Comparison of ENCODE assay signal across 37 mouse cellular contexts in the genomic region with DNA sequence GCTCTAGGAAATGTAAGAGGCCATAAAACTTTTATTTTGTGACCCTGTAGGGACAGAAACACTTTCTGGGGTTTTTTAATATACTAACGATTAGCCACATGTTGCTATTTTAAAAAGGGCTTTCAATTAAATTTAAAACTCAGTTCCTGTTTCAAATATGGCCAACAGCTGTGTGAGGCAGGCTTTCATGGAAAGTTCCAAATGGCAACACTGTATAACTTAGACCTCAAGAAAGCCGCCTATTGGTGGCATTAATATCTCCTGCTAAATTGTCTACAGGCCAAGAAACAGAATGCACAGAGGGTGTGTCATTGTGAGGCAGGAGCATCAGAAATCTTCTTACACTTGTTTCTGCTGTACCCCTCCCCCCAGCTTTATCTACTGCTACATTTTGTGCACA. TPM values are rescaled to one million over a fixed set of nuclear protein-coding genes. Genes with fewer than 3 reads are reported as not detected.
DNase-seq lines count a peak whose midpoint lies in the region; ATAC-seq and TF ChIP-seq lines count a peak whose summit lies in the region.
"Had no signal": no experiment of that assay in that cellular context is flagged by ENCODE, and none has a peak within 500 bp of the region (broad histone marks: within the 10 kb centered on the region; RNA-seq: fewer than 3 reads in every experiment).

No protein-coding gene starts in this region.

- peak; percentile 44 for DNase-seq in embryonic facial prominence, embryonic 14.5 days (ENCODE audit: low spot score)
- DNase-seq in embryonic facial prominence, embryonic 10.5 days (ENCODE audit: low spot score), result no peak
- no peak for DNase-seq in testis, postnatal 10 days (ENCODE audit: low spot score)
- no peak for DNase-seq in right cerebral cortex, postnatal 36 days (ENCODE audit: low spot score in 2 of 2)
- DNase-seq: cerebellum, adult 8-10 months; forebrain, postnatal 0 days; gastrocnemius, postnatal 25 days; heart, adult 11 months; kidney, adult 9 months; kidney, postnatal 14 days; lung, embryonic 14.5 days; lung, postnatal 14 days; thymus, adult 2 months; thymus, postnatal 4 days had no signal

- H3K36me3 ChIP-seq in embryonic facial prominence, embryonic 14.5 days (ENCODE audit: control insufficient read depth, insufficient read depth, low read length), result no peaks in the 10 kb centered on the region
- no peaks in the 10 kb centered on the region for H3K36me3 ChIP-seq in embryonic facial prominence, embryonic 10.5 days (replicated peaks)
- no peaks in the 10 kb centered on the region for H3K36me3 ChIP-seq in testis, adult 2 months (ENCODE audit: control insufficient read depth, insufficient read depth, low read length)
- no peaks in the 10 kb centered on the region for H3K36me3 ChIP-seq in limb, embryonic 12.5 days
- H3K36me3 ChIP-seq: embryonic facial prominence, embryonic 12.5 days; forebrain, embryonic 12.5 days; heart, embryonic 10.5 days; heart, embryonic 15.5 days; intestine, embryonic 15.5 days; liver, embryonic 15.5 days; neural tube, embryonic 13.5 days had no signal

- no peak overlapping the region for H3K4me2 ChIP-seq in embryonic facial prominence, embryonic 14.5 days (ENCODE audit: low read depth, low read length)
- no peak overlapping the region for H3K4me2 ChIP-seq in limb, embryonic 12.5 days
- H3K4me2 ChIP-seq: embryonic facial prominence, embryonic 12.5 days; forebrain, embryonic 12.5 days; heart, embryonic 15.5 days; intestine, embryonic 15.5 days; liver, embryonic 15.5 days; lung, embryonic 14.5 days; midbrain, embryonic 11.5 days; neural tube, embryonic 13.5 days had no signal

- TF ChIP-seq POLR2A in testis, adult 2 months (IDR thresholded peaks at IDR 0.05; ENCODE audit: control insufficient read depth, low read depth, low read length), result no peak

- no peaks in the 10 kb centered on the region for H3K9me3 ChIP-seq in embryonic facial prominence, embryonic 14.5 days (ENCODE audit: control insufficient read depth, low read length)
- H3K9me3 ChIP-seq in embryonic facial prominence, embryonic 10.5 days, result no peaks in the 10 kb centered on the region
- no peaks in the 10 kb centered on the region for H3K9me3 ChIP-seq in limb, embryonic 12.5 days
- H3K9me3 ChIP-seq: embryonic facial prominence, embryonic 12.5 days; forebrain, embryonic 12.5 days; heart, embryonic 10.5 days; heart, embryonic 15.5 days; intestine, embryonic 15.5 days; liver, embryonic 15.5 days; neural tube, embryonic 13.5 days had no signal

- H3K4me3 ChIP-seq in embryonic facial prominence, embryonic 14.5 days (ENCODE audit: low read depth, low read length), result no peak overlapping the region
- H3K4me3 ChIP-seq in embryonic facial prominence, embryonic 10.5 days, result no peak overlapping the region
- H3K4me3 ChIP-seq in testis, adult 2 months (ENCODE audit: control insufficient read depth, low read depth, low read length), result no peak overlapping the region
- H3K4me3 ChIP-seq in limb, embryonic 12.5 days (replicated peaks), result no peak overlapping the region
- H3K4me3 ChIP-seq: embryonic facial prominence, embryonic 12.5 days; erythroblast, embryonic 14.5 days; forebrain, embryonic 12.5 days; heart, embryonic 10.5 days; heart, embryonic 15.5 days; intestine, embryonic 15.5 days; left cerebral cortex, adult 2 months; liver, embryonic 15.5 days; neural tube, embryonic 13.5 days had no signal

- TF ChIP-seq CTCF in testis, adult 2 months (IDR thresholded peaks at IDR 0.05; ENCODE audit: control insufficient read depth, insufficient read depth, insufficient replicate concordance, low read depth, low read length), result no peak

- no peak for ATAC-seq in embryonic facial prominence, embryonic 14.5 days (ENCODE audit: low read depth)
- peak; percentile 68 for ATAC-seq in limb, embryonic 12.5 days (ENCODE audit: insufficient number of reproducible peaks, insufficient read depth, low FRiP score, low TSS enrichment, low read depth)
- ATAC-seq in megakaryocyte progenitor cell, adult 5-6 weeks (replicated peaks; ENCODE audit: poor library complexity), result no peak
- ATAC-seq: CD4-positive, CD25-positive, alpha-beta regulatory T cell, adult 4 months; forebrain, postnatal 0 days; hindbrain, embryonic 16.5 days; intestine, embryonic 15.5 days had no signal

- no peak overlapping the region for H3K27ac ChIP-seq in embryonic facial prominence, embryonic 14.5 days (replicated peaks; ENCODE audit: low read depth, low read length)
- no peak overlapping the region for H3K27ac ChIP-seq in embryonic facial prominence, embryonic 10.5 days (replicated peaks)
- peak overlapping the region; percentile 29 for H3K27ac ChIP-seq in testis, adult 2 months (ENCODE audit: control insufficient read depth, insufficient read depth, low read depth, low read length)
- peak overlapping the region; percentile 72 for H3K27ac ChIP-seq in limb, embryonic 12.5 days
- H3K27ac ChIP-seq: embryonic facial prominence, embryonic 12.5 days; forebrain, embryonic 12.5 days; heart, embryonic 10.5 days; heart, embryonic 15.5 days; intestine, embryonic 15.5 days; left cerebral cortex, adult 2 months; liver, embryonic 15.5 days; neural tube, embryonic 13.5 days had no signal

- WGBS in embryonic facial prominence, embryonic 14.5 days, result 57% methylated on average over 2 of the region's 2 CpGs
- 89% methylated on average over 2 of the region's 2 CpGs for WGBS in embryonic facial prominence, embryonic 10.5 days
- 22% methylated on average over 2 of the region's 2 CpGs for WGBS in limb, embryonic 12.5 days

- no peaks in the 10 kb centered on the region for H3K27me3 ChIP-seq in embryonic facial prominence, embryonic 14.5 days (replicated peaks; ENCODE audit: control insufficient read depth, insufficient read depth, low read length)
- H3K27me3 ChIP-seq in embryonic facial prominence, embryonic 10.5 days (replicated peaks; ENCODE audit: low read depth, poor library complexity, severe bottlenecking), result peaks cover 13% of the 10 kb centered on the region
- H3K27me3 ChIP-seq in testis, adult 2 months (ENCODE audit: control insufficient read depth, insufficient read depth, low read length), result no peaks in the 10 kb centered on the region
- peaks cover 7% of the 10 kb centered on the region; the same call in 1 of the 2 replicates for H3K27me3 ChIP-seq in limb, embryonic 12.5 days
- H3K27me3 ChIP-seq: heart, embryonic 15.5 days; intestine, embryonic 15.5 days; neural tube, embryonic 13.5 days had no signal

- H3K4me1 ChIP-seq in embryonic facial prominence, embryonic 14.5 days (ENCODE audit: control insufficient read depth, insufficient read depth, low read length), result peaks cover 12% of the 10 kb centered on the region; the same call in 1 of the 2 replicates
- H3K4me1 ChIP-seq in embryonic facial prominence, embryonic 10.5 days, result peaks cover 27% of the 10 kb centered on the region
- peaks cover 13% of the 10 kb centered on the region for H3K4me1 ChIP-seq in testis, adult 2 months (ENCODE audit: control insufficient read depth, insufficient read depth, low read length)
- peaks cover 46% of the 10 kb centered on the region for H3K4me1 ChIP-seq in limb, embryonic 12.5 days (replicated peaks)

- H3K9ac ChIP-seq in embryonic facial prominence, embryonic 14.5 days (ENCODE audit: low read depth, low read length), result no peak overlapping the region
- H3K9ac ChIP-seq in limb, embryonic 12.5 days (replicated peaks), result no peak overlapping the region
- H3K9ac ChIP-seq: embryonic facial prominence, embryonic 12.5 days; forebrain, embryonic 12.5 days; forebrain, postnatal 0 days; heart, embryonic 15.5 days; intestine, embryonic 15.5 days; liver, embryonic 15.5 days; lung, embryonic 14.5 days; neural tube, embryonic 13.5 days had no signal

RNA-seq across cellular contexts. Expression of a gene that starts 4.8 kb away (rescaled TPM):
- polyA plus RNA-seq in embryonic facial prominence, embryonic 14.5 days (2014; fragmentation: Nextera tagmentation; extraction: Ambion mirVana), result 20.0 and 20.3 TPM in 2 replicates
- 16.9 and 17.6 TPM in 2 replicates for polyA plus RNA-seq in embryonic facial prominence, embryonic 10.5 days (2016; fragmentation: Nextera tagmentation; extraction: Ambion mirVana)
- polyA plus RNA-seq in testis, adult 2 months (2012; rRNA removed), result 16.9 and 19.5 TPM in 2 replicates
- 17.8 and 18.4 TPM in 2 replicates for polyA plus RNA-seq in limb, embryonic 12.5 days (2016; fragmentation: Nextera tagmentation; extraction: Ambion mirVana)
- total RNA-seq in megakaryocyte progenitor cell, adult 5-6 weeks (2015), result 0.47 and 0.56 TPM in 2 replicates
- total RNA-seq in megakaryocyte progenitor cell, adult 5-6 weeks (2017), result 0.54 TPM in 2 replicates
- polyA plus RNA-seq: erythroblast, embryonic 14.5 days had no signal

RNA-seq across cellular contexts. Expression of a gene that starts 13.1 kb away (rescaled TPM):
- polyA plus RNA-seq in embryonic facial prominence, embryonic 14.5 days (2014; fragmentation: Nextera tagmentation; extraction: Ambion mirVana), result 0.62 and 0.89 TPM in 2 replicates
- polyA plus RNA-seq in embryonic facial prominence, embryonic 10.5 days (2016; fragmentation: Nextera tagmentation; extraction: Ambion mirVana), result 0.04 TPM in 1 of 2 replicates, not detected in the other
- polyA plus RNA-seq in testis, adult 2 months (2012; rRNA removed), result 1.1 and 1.4 TPM in 2 replicates
- not detected in 2 replicates for polyA plus RNA-seq in limb, embryonic 12.5 days (2016; fragmentation: Nextera tagmentation; extraction: Ambion mirVana)
- total RNA-seq in megakaryocyte progenitor cell, adult 5-6 weeks (2015), result 0.05 and 0.12 TPM in 2 replicates
- not detected in 2 replicates for total RNA-seq in megakaryocyte progenitor cell, adult 5-6 weeks (2017)
- total RNA-seq: forebrain, postnatal 0 days; gastrocnemius, postnatal 25 days; layer of hippocampus, postnatal 14 days; left cerebral cortex, postnatal 25 days had no signal
- polyA plus RNA-seq: erythroblast, embryonic 14.5 days; forebrain, embryonic 12.5 days; heart, embryonic 10.5 days had no signal

RNA-seq across cellular contexts. Expression of a gene that starts 50.4 kb away (rescaled TPM):
- not detected in 2 replicates for polyA plus RNA-seq in embryonic facial prominence, embryonic 14.5 days (2014; fragmentation: Nextera tagmentation; extraction: Ambion mirVana)
- polyA plus RNA-seq in embryonic facial prominence, embryonic 10.5 days (2016; fragmentation: Nextera tagmentation; extraction: Ambion mirVana), result 0.48 TPM in 1 of 2 replicates, not detected in the other
- polyA plus RNA-seq in testis, adult 2 months (2012; rRNA removed), result 3.4 and 5.6 TPM in 2 replicates
- not detected in 2 replicates for polyA plus RNA-seq in limb, embryonic 12.5 days (2016; fragmentation: Nextera tagmentation; extraction: Ambion mirVana)
- total RNA-seq in megakaryocyte progenitor cell, adult 5-6 weeks (2015), result not detected in 2 replicates
- not detected in 2 replicates for total RNA-seq in megakaryocyte progenitor cell, adult 5-6 weeks (2017)
- total RNA-seq: adrenal gland, adult 8-10 months; adrenal gland, postnatal 4 days; forebrain, postnatal 0 days; gastrocnemius, postnatal 25 days; heart, postnatal 25 days; layer of hippocampus, postnatal 14 days; left cerebral cortex, adult 2 months; left cerebral cortex, postnatal 25 days; liver, adult 2 months had no signal
- polyA plus RNA-seq: CD4-positive, CD25-positive, alpha-beta regulatory T cell, adult 4 months; embryonic facial prominence, embryonic 12.5 days; erythroblast, embryonic 14.5 days; forebrain, embryonic 12.5 days; forebrain, postnatal 0 days; heart, embryonic 15.5 days; hindbrain, embryonic 11.5 days; intestine, embryonic 15.5 days; liver, adult 2 months; liver, embryonic 15.5 days; lung, embryonic 14.5 days; stomach, embryonic 16.5 days; thymus, adult 2 months had no signal

Comparison
In these comparisons a context has a peak if more than half of its experiments do, and no peak if none do; other contexts are left out.
1. H3K27ac ChIP-seq: peak in testis, adult 2 months (single experiment) and limb, embryonic 12.5 days (single experiment); none in embryonic facial prominence, embryonic 14.5 days (single experiment) and embryonic facial prominence, embryonic 10.5 days (single experiment).